Mouse (Mus musculus): ENCODE results near the gene Baz1b. TPM values are rescaled to one million over a fixed set of nuclear protein-coding genes. Genes with fewer than 3 reads are reported as not detected.

The Baz1b gene
- polyA plus RNA-seq (2011; ENCODE audit: insufficient read length, low read depth, missing spikeins): 73.5 and 84.1 TPM in 2 replicates

DNA sequence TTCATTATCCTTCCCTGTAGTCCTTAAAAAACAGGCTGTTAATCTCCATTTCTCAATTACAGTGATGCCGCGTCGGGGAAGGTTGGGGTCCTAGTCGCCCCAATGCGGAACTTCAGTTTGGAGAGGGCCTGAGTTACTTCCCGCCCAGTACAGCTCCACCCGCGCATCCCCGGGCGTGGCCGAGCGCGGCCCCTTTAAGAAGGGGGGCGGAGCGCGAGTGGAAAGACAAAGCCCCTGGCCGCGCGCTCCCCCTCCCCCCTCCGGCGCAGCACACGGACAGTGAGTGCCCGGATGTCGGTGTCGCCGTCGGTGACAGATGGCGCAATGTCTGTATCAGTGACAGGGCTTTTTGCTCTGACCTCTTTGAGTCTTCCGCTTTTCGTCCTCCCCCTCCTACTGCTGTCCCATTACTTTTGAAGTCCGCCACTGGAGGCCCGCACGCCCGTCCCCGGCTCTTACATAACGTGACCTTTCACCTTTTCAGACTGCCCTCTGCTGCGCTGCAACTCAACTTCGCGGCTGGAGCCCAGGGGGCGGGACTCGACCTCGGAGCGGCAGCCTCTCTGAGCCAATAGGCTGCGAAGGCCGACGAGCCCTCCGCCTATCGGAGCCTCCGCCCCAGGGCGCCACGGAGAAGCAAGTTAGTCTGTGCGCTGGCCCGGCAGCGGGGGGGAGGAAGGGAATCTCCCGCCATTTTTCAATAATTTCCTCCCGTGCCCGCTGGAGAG, at the start of gene Baz1b:
Baz1b (plus strand) TSS at position 644 of the 728 bp plus-strand sequence.
- H3K27ac ChIP-seq (ENCODE audit: insufficient read depth, low read length): peak within 1 kb of the TSS; percentile 93

DNA sequence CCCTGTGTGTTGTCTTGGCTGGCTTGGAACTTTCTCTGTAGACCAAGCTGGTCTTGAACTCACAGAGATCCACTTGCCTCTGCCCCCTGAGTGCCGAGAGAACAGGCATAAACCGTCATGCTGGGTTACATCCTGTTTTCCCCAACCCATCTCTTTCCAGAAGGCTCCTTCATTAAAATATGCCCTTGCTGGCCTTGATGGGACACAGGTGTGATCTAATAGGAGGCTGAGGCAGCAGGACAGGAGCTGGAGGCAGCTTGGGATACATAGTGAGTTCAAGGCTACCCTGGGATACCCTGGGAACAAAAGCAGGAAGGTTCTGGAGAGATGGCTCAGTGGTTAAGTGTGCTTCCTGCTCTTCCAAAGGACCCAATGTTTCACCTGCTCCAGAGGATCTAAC, 47.2 kb upstream of the Baz1b start:
- Histone ChIP-seq H3K4me3 (ENCODE audit: insufficient read depth, low read length) (no peak overlapping the region), H3K4me1 (ENCODE audit: control insufficient read depth, insufficient read depth, low read length) (no peaks in the 10 kb centered on the region), H3K27ac (ENCODE audit: insufficient read depth, low read length) (no peak overlapping the region)
- no peak for TF ChIP-seq CTCF (IDR thresholded peaks at IDR 0.05; ENCODE audit: borderline replicate concordance, insufficient read depth, low read length)
- TF ChIP-seq POLR2A (IDR thresholded peaks at IDR 0.05; ENCODE audit: low read depth, low read length): no peak

More for the DNA sequence above, at the start of gene Baz1b:
- TF ChIP-seq CTCF (IDR thresholded peaks at IDR 0.05; ENCODE audit: borderline replicate concordance, insufficient read depth, low read length) (no peak), POLR2A (IDR thresholded peaks at IDR 0.05; ENCODE audit: low read depth, low read length) (peak; percentile 77)
- no peaks in the 10 kb centered on the region for H3K4me1 ChIP-seq (ENCODE audit: control insufficient read depth, insufficient read depth, low read length)
- H3K4me3 ChIP-seq (ENCODE audit: insufficient read depth, low read length): peak within 1 kb of the TSS; percentile 85

DNA sequence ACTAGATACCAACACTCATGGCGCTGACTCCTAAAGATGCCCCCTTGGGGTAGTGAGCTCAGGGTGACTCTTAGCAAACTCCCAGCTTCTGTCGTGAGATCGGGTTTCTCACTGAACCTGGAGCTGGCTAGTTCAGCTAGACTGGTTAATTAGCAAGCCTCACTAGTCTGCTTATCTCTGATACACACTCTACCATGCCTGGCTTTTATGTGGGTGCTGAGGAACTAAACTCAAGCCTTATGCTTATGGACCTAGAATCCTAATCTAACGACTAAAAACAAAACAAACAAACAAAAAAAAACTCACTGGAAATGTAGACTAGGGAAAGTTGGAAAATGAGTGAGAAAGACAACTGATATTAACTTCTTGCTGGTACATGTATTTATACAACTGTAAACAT, 42.6 kb upstream of the Baz1b start:
- no peak for TF ChIP-seq POLR2A (IDR thresholded peaks at IDR 0.05; ENCODE audit: low read depth, low read length)
- no peak for TF ChIP-seq CTCF (IDR thresholded peaks at IDR 0.05; ENCODE audit: borderline replicate concordance, insufficient read depth, low read length)
- no peak overlapping the region for H3K27ac ChIP-seq (ENCODE audit: insufficient read depth, low read length)
- H3K4me1 ChIP-seq (ENCODE audit: control insufficient read depth, insufficient read depth, low read length): no peaks in the 10 kb centered on the region
- H3K4me3 ChIP-seq (ENCODE audit: insufficient read depth, low read length): no peak overlapping the region

DNA sequence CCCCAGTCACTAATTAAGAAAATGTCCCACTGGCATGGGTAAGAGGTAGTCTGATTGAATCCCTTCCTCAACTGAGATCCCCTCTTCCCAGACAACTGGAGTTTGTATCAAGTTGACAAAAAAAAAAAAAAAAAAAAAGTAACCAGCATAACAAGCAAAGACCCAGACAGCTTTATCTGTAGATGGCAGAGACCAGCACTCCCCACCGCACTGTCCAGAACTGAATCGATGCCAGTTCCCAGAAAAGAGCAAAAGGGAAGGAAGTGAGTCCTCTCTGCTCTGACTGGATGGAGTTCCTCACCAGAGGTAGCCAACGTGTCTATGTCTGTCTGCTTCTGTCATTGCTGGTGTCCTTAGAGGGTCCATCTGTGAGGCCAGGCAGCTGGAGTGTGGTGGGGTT, 41.5 kb upstream of the Baz1b start:
- Histone ChIP-seq H3K4me3 (ENCODE audit: insufficient read depth, low read length) (no peak overlapping the region), H3K4me1 (ENCODE audit: control insufficient read depth, insufficient read depth, low read length) (peaks cover 3% of the 10 kb centered on the region; the same call in 1 of the 2 replicates), H3K27ac (ENCODE audit: insufficient read depth, low read length) (no peak overlapping the region)
- TF ChIP-seq CTCF (IDR thresholded peaks at IDR 0.05; ENCODE audit: borderline replicate concordance, insufficient read depth, low read length): no peak
- TF ChIP-seq POLR2A (IDR thresholded peaks at IDR 0.05; ENCODE audit: low read depth, low read length): no peak

DNA sequence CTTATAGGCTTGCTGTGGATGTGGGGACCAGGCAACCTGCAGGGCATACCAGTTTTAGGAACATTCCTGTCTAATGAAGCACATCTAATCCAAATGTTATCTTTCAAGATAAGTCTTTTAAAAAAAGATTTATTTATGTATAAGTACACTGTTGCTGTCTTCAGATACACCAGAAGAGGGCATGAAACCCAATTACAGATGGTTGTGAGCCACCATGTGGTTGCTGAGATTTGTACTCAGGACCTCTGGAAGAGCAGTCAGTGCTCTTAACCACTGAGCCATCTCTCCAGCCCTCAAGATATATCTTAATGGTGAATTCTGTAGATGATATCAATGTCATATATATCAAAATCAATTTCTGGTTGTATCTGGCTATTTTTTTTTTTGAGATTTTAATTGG, 41.1 kb upstream of the Baz1b start:
- Histone ChIP-seq H3K4me3 (ENCODE audit: insufficient read depth, low read length) (no peak overlapping the region), H3K4me1 (ENCODE audit: control insufficient read depth, insufficient read depth, low read length) (peaks cover 3% of the 10 kb centered on the region; the same call in 1 of the 2 replicates), H3K27ac (ENCODE audit: insufficient read depth, low read length) (no peak overlapping the region)
- TF ChIP-seq CTCF (IDR thresholded peaks at IDR 0.05; ENCODE audit: borderline replicate concordance, insufficient read depth, low read length): no peak
- no peak for TF ChIP-seq POLR2A (IDR thresholded peaks at IDR 0.05; ENCODE audit: low read depth, low read length)

DNA sequence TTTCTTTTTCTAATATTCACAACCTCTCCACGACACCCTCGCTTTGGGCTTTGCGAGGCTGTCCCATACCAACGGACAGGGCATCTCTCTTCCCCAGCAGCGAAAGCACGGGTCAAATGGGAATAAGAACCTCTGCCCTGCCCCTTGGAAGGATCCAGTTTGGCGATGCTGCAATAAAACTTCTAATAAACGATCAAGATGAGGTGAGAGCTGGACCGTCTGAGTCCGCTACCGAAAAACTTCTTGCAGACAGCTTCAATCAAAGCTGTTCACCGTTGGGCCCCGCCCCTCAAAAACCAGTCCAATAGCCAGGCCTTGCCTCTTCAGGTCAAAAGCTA, 38.4 kb upstream of the Baz1b start:
- peak overlapping the region; percentile 55 for H3K4me3 ChIP-seq (ENCODE audit: insufficient read depth, low read length)
- H3K27ac ChIP-seq (ENCODE audit: insufficient read depth, low read length): peak overlapping the region; percentile 38
- TF ChIP-seq CTCF (IDR thresholded peaks at IDR 0.05; ENCODE audit: borderline replicate concordance, insufficient read depth, low read length): no peak
- TF ChIP-seq POLR2A (IDR thresholded peaks at IDR 0.05; ENCODE audit: low read depth, low read length): peak; percentile 81
- peaks cover 3% of the 10 kb centered on the region; the same call in 1 of the 2 replicates for H3K4me1 ChIP-seq (ENCODE audit: control insufficient read depth, insufficient read depth, low read length)

DNA sequence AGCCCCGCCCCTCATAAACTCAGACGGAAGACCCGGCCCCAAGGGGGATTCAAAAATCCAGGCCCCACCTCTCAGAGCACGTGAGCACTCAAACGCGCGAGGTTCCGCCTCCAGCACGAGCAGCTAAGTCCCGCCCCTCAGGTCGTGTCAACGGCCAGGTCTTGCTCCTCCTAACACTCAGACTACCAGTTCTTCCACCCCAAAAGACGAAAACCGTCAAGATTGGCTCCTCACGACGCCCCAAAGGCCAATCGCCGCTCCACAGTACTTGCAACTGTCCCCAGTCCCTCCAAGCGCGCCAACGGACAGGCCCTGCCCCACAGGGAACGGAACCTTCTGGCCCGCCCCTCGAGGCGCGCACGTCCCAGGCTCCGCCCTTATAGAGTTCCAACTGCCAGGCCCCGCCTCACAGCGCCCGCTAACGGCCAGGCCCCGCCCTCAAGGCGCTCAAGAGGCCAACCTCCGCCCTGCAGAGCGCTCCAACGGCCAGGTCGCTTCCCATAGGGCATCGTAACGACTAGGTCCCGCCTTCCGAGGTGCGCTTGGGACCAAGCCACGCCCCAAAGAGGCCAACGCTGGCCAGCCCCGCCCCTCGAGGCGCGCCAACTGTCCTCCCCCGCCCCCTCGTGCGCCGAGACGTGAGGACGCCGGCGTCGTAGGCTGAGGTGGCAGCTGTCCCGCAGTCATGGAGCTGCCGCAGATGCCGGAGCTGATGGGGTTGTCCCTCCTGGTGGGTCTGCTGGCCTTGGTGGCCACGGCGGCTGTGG, 37.8 kb upstream of the Baz1b start, which contains the start of gene Tbl2:
Tbl2 (plus strand) TSS at position 605 of the 767 bp plus-strand sequence.
- Histone ChIP-seq H3K4me1 (ENCODE audit: control insufficient read depth, insufficient read depth, low read length) (peaks cover 3% of the 10 kb centered on the region; the same call in 1 of the 2 replicates), H3K27ac (ENCODE audit: insufficient read depth, low read length) (peak within 1 kb of the TSS; percentile 58), H3K4me3 (ENCODE audit: insufficient read depth, low read length) (peak within 1 kb of the TSS; percentile 83)
- peak; percentile 96 for TF ChIP-seq POLR2A (IDR thresholded peaks at IDR 0.05; ENCODE audit: low read depth, low read length)
- no peak for TF ChIP-seq CTCF (IDR thresholded peaks at IDR 0.05; ENCODE audit: borderline replicate concordance, insufficient read depth, low read length)

DNA sequence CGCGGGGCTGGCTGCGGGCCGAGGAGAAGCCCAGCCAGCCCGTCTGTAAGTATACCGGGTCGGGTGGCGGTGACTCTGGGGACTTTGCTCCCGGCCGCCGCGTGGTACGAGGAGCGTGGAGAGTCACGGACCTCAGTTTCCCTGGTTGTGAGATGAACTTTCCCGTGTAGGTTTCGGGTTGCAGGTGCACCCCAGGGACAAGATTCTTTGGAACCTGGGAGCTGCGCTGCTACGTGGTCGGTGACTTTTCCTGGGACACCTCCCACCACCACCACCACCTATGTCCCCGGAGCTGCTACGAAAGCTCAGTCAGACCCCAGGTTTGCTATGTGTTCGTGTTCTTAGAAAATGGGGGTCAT, 37.3 kb upstream of the Baz1b start:
- H3K4me1 ChIP-seq (ENCODE audit: control insufficient read depth, insufficient read depth, low read length): peaks cover 3% of the 10 kb centered on the region; the same call in 1 of the 2 replicates
- H3K4me3 ChIP-seq (ENCODE audit: insufficient read depth, low read length): peak overlapping the region; percentile 83
- H3K27ac ChIP-seq (ENCODE audit: insufficient read depth, low read length): no peak overlapping the region
- TF ChIP-seq POLR2A (IDR thresholded peaks at IDR 0.05; ENCODE audit: low read depth, low read length) (no peak), CTCF (IDR thresholded peaks at IDR 0.05; ENCODE audit: borderline replicate concordance, insufficient read depth, low read length) (no peak)

DNA sequence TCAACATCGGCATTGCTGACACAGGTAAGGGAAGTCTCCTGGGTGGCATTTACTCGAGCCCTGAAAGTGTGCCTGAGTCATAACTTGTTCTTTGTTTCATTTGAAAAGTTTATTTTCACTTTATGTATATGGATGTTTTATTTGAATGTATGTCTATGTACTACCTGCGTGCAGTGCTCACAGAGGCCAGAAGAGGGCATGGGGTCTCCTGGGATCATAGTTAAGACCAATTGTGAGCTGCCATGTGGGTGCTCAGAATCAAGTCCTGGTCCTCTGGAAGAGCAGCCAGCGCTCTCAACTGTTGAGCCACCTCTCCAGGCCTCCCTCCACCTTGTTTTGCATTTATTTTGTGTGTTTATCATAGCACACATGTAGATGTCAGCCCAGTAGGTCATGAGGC, 30.6 kb upstream of the Baz1b start:
- TF ChIP-seq POLR2A (IDR thresholded peaks at IDR 0.05; ENCODE audit: low read depth, low read length): no peak
- TF ChIP-seq CTCF (IDR thresholded peaks at IDR 0.05; ENCODE audit: borderline replicate concordance, insufficient read depth, low read length): no peak
- Histone ChIP-seq H3K27ac (ENCODE audit: insufficient read depth, low read length) (no peak overlapping the region), H3K4me3 (ENCODE audit: insufficient read depth, low read length) (no peak overlapping the region)

DNA sequence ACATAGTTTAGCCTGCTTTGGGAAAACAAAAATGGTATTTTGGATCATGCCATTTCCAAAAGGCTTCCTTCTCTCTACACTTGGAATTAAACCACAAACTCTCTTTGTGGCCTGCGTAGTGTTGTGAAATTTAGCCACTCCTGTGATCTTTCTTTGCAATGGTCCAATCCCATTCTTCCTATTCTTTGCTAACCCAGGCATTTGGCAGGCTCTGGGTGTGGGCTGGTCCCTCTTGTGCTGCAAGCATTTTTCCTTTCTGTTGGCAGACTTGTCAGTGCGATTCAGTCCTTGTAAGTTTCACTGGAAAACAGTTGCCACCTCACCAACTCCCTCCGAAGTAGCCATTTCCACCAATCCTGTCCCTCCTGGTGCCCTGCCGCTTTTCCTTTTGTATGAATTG, 25.8 kb upstream of the Baz1b start:
- no peak overlapping the region for H3K4me3 ChIP-seq (ENCODE audit: insufficient read depth, low read length)
- H3K4me1 ChIP-seq (ENCODE audit: control insufficient read depth, insufficient read depth, low read length): no peaks in the 10 kb centered on the region
- peak overlapping the region; percentile 55; the same call in 1 of the 2 replicates for H3K27ac ChIP-seq (ENCODE audit: insufficient read depth, low read length)
- TF ChIP-seq CTCF (IDR thresholded peaks at IDR 0.05; ENCODE audit: borderline replicate concordance, insufficient read depth, low read length): no peak
- no peak for TF ChIP-seq POLR2A (IDR thresholded peaks at IDR 0.05; ENCODE audit: low read depth, low read length)

More for the DNA sequence above, 30.6 kb upstream of the Baz1b start:
- H3K4me1 ChIP-seq (ENCODE audit: control insufficient read depth, insufficient read depth, low read length): no peaks in the 10 kb centered on the region

Data from embryonic fibroblast, embryonic 13.5 days (primary cell).